Mouse (Mus musculus) embryonic facial prominence, embryonic 10.5 days (tissue): ENCODE data around the gene Rab19. TPM values are rescaled to one million over a fixed set of nuclear protein-coding genes. Genes with fewer than 3 reads are reported as not detected.

Experiments used
- polyA plus RNA-seq: library from polyadenylated mRNA; unstranded; fragments of >200 nt; fragmentation: Nextera tagmentation; extraction: Ambion mirVana; gene quantifications from 2 replicates; pipeline ENCODE4 v1.2.1, GENCODE M21; 2016

Gene Rab19
- polyA plus RNA-seq, 1 experiment from 2014 or later = 0.87 TPM

Other genes starting within 250 kb of the Rab19 start
- 9.5 and 11.1 TPM in 2 replicates for gene Kdm7a, start 174.4 kb upstream of the Rab19 start, polyA plus RNA-seq
- gene Slc37a3, start 3.5 kb upstream of the Rab19 start, polyA plus RNA-seq = 38.0 and 43.6 TPM in 2 replicates
- gene Mkrn1, start 39.3 kb downstream of the Rab19 start, polyA plus RNA-seq = 46.4 and 51.2 TPM in 2 replicates
- 34.3 and 37.8 TPM in 2 replicates for gene Dennd2a, start 176.7 kb downstream of the Rab19 start, polyA plus RNA-seq
- 21.3 and 26.1 TPM in 2 replicates for gene Adck2, start 192.7 kb downstream of the Rab19 start, polyA plus RNA-seq
- gene Gm42420, start 204.6 kb downstream of the Rab19 start, polyA plus RNA-seq = 0.53 TPM in 1 of 2 replicates, not detected in the other
- 274 and 279 TPM in 2 replicates for gene Ndufb2, start 211.4 kb downstream of the Rab19 start, polyA plus RNA-seq